Mouse (Mus musculus) gastrocnemius, postnatal 14 days (tissue): ENCODE data around the gene Nox4. TPM values are rescaled to one million over a fixed set of nuclear protein-coding genes. Genes with fewer than 3 reads are reported as not detected.

Source experiments
- DNase-seq: peaks from one replicate; pipeline ENCODE4 v3.0.0; 2021; ENCODE audit warnings: mixed read lengths
- intact Hi-C: fragments of 180-260 bp; cut with DNase I; formaldehyde crosslinking; loops from one replicate; pipeline ENCODE4 v1.15.1; 2025; ENCODE audit warnings: low total_unique reads
- long read RNA-seq, 2 experiments: library from polyadenylated mRNA; stranded (forward); transcript quantifications; one replicate each; pipeline ENCODE4 v2.0.0; 2021
- total RNA-seq, 2 experiments: library from RNA; stranded (reverse); gene quantifications; 2 replicates each; pipeline ENCODE4 v1.2.3; 2021

Nox4 gene
- total RNA-seq, result 1 to 10 TPM; 2.4 to 2.5 TPM
- long read RNA-seq, experiment 1, result 0 reads
- long read RNA-seq, experiment 2, result 0 reads

DNA sequence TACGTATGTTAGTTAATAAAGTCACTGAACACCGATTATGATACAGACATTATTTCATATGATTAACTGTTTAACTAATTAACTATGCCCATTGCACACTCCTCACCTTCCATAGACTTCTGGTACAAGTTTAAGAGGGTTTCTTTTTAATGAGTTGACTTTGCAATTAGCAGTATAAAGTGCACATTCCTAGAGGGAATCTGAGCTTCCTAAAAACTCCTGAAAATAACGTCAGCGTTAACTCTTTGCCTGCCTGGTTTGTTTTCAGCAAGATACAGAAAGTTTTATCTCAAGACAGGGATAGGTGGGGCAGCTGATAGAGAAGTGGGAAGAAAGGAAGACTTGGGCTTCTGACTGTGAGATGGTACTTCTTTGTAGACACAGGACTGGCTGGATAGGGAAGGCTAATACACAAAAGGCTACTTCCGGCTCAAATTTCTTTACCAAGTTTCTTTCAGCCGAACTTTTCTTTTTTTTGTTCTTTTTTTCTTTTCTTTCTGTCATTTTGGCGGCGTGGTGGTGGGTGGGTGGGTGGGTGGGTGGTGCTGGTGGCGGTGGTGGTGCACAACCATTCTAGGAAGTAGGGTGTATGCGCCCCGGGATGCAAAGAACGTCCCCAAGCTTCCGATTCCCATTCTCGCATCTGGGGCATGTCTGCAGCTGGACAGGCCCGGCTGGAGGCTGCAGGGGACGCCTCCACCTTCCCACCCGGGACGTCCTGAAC, at the start of gene Nox4:
TSS of gene Nox4 (plus strand) at position 241 of the 724 bp plus-strand sequence.
- intact Hi-C loops, result no loop called here
- no peak for DNase-seq

DNA sequence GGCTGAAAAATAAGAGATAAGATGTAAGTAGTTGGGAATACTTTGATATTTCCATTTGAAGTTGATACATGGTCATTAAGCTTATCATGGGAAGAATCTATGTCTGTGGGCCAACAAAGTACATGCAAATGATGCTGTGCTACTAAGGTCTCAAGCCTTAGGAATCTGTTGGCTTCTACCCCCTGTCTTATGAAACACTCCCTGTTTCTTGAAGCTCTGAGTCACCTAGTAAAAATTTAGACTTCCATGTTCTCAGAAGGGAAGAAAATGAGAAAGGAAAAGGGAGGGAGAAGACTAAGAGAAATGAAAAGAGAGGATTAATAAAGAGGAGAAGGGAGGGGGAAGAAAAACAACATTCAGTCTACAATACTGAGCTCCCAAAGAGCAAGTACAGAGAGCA, 41.1 kb upstream of the Nox4 start:
- DNase-seq, result no peak
- intact Hi-C loops, result no loop called here

DNA sequence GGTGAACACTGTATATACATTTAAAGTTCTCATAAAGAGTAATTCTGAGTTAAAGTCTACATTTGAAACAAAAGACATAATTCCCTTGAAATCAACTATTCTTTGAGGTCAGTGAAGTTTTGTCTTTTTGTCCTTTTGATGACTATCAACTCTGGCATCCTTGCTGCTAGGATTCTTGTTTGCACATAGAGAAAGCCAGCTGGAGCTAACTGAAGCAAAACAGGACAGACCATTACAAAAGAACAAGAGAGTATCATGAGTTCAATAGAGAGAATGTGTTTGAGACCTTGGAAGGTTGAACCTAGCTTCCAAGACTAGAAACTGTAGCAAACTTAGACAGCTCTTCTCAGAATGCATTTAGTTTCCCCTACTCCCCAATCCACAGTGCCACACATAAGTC, 24.2 kb upstream of the Nox4 start:
- intact Hi-C loops, result no loop called here
- DNase-seq, result no peak

DNA sequence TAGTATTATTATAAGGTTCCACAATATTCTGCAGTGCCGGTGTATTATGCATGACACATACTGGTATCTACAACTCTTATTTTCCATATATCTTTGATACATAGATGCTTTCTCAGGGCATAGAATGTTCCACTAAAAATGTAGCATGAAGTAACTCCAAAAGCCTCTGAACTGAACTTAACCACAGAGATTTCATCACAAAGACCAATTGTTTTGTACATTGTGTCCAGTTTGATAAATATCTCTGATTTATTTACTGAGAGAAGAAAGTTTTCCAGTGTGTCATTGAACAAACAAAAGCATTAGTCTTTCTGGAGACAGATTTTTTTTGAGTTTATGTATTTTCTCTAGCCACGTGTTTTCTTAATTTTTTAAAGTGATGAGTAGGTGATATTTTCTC, 23.1 kb upstream of the Nox4 start:
- intact Hi-C loops, result no loop called here
- DNase-seq, result no peak

DNA sequence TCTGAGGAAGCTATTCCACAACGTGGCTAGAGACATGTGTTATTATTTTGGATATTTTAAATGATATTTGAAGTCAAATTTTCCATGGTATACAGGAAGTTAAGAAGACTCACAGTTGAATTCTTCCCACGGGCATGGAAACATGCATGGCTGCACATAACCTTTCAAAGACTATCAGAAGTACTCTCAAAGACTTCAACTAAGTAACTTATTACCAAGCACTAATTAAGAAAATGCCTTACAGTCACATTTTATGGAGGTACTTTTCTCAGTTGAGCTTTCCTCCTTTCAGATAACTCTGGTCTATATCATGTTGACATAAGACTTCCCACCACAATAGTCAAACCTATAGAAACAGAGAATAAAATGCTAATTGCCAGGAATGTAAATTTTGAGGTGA, 20.3 kb upstream of the Nox4 start:
- intact Hi-C loops, result no loop called here
- DNase-seq, result no peak

DNA sequence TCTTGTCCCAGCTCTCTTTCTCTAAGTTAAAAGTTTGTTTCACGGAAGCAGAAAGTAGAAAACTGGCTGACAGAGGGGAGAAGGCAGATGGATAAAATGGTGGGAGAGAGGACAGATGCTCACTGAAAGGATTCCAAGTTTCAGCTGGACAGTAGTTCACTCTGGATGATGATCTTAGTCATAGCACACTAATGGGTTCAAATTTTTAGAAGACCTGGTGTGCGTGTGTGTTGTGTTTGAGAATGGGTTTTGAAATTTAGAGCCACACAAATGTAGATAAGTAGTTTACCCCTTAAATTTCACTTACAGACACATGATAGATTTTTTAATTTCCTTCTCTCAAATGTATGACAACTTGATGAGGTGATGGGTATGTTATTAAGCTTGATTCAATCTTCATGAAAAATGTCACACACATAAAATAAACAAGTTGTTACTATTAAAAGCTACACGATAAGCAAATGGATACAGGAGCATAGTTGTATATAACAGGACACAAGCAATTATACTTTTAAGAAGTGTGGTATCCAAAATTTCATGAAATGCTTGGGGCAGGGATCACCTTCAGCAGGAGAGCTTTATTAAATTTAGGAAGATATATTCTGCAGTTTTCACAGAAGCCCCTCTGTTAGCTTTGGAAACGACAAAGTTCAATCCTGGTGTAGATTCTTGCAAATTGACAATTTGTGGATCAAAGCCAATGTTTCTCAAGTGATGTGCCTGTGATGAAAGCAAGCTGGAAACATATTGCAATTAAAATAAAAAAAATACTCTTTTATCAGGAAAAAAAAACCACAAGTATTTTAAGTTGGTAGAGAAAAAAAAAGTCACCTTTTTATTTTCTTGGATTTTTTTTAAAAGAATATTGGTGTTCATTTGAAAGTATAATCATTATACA, 18.6 kb upstream of the Nox4 start:
- intact Hi-C loops, result no loop called here
- DNase-seq, result no peak

DNA sequence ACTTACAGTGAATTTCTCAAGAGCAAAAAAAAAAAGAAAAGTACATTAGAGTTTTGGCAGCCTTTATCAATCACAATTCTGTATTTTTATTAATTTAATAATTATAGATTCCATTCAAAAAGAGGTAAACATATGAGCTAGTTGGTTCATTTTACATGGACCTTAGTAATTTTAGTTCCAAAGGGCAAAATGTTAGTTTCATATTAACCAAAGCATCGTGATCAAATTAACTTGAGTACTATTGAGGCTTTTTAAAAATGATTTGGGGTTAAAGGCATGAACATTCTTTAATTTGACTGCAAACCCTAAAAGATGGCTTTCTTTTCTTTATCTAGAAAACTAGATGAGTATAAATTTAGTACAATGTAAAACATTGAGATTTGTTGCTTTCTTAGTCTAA, 16.4 kb upstream of the Nox4 start:
- intact Hi-C loops, result no loop called here
- DNase-seq, result no peak

DNA sequence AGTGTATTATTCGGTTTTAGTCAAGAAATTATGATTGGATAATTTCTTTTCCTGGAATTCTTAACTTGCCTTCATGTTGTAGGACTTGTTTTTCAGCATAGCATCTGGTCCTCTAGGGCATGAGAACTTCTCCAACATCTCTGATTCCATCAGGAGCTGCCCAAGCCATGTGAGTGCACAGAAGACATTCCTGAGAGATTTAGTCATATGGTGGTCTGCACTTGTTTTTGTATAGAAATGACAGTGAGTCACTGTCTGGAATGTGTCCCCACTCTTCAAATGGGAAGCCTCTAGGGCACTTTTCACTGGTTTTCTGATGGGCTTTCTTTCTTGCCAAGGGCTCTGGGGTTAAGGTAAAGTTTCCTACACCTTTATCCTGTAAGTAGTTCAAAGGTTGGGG, 4.8 kb upstream of the Nox4 start:
- intact Hi-C loops, result no loop called here
- no peak for DNase-seq

DNA sequence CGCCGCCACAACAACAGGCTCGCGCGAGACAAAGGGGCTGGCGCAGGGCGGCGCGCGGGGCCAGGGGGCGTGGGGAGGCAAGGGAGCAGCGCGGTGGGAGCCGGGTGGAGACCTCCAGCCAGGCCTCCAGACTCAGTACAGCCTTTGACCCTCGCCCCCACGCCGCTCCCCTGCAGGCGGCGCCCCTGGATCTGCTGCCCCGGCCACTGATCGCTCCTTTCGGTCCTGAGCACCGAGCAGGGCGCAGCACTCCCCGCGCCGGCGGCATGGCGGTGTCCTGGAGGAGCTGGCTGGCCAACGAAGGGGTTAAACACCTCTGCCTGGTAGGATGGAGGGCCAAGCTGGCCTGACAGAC, 661 bp downstream of the Nox4 start:
- DNase-seq, result peak; percentile 79
- intact Hi-C loops, result no loop called here

DNA sequence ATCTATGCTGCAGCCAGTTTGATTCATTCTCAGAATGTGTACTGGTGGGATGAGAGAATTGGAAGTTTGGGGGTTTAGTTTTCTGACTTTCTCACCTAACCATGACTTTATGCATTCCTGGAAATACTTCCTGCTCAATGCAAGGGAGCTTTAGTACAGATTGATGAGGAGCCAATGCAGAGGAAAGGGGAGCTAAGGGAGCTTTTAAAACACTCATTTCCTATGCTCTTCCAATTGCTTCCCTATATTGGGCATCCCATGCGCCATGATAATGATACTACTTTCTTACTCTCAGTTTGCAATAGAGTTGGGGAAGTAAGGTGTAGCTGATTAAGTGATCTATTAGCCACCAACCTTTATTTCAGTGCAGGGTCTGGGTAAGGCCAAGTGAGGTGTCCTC, 1.0 kb downstream of the Nox4 start:
- intact Hi-C loops, result no loop called here
- no peak for DNase-seq

DNA sequence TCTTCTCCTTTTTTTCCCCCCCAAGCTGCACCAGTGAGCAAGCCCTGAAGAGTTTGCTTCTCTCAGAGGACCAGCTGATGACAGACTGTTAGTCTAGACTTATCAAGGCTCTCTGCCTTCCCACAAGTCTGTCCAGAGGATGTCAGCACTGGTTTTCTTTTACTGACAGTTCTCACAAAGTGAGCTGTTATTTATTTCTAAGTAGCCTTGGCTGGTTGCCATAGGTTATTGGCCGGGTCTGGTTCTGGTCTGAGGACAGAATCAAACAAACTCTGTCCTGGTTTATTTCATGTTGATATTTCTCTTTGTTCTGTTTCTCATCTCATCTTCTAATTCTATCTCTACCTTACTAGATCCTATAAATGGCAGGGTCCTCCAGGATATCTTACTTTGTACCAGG, 2.0 kb downstream of the Nox4 start:
- intact Hi-C loops, result no loop called here
- peak; percentile 4 for DNase-seq

DNA sequence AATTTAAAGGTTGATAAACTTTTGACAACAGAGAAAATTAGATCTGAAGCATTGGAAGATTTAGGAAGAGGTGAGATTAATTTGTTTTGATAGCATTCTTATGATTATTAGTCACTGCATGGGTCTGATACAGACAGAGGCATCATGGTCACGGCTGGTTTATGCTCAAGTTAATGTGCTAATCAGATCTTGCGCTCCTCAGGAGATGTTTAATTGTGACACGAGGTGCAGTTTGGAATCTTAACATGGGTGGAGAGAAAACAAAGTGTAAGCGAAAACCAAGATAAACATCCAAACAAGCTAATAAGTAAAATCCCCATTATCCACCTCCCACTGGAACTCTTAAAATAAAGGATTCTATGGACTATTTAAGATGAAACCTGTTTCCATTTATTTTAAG, 6.2 kb downstream of the Nox4 start:
- intact Hi-C loops, result no loop called here
- no peak for DNase-seq

DNA sequence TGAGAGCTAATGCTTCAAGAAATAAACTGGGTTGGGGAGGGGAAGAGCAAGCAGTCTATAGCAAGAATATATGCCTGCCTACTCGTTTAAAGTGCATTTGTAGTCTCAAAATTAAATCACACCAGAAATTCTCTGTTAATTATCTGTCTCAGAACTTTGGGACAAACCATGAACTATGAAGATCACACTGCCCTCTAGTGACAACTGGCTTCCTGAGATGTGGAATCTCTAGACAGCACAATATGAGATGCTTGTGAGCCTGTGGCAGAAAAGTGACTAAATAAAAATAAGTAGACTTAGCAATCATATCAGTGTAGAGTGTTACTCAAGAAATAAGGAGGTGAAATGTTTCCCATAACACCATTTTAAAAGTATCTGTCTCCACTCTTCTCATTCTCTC, 31.3 kb downstream of the Nox4 start:
- peak; percentile 4 for DNase-seq
- intact Hi-C loops, result loop anchor here (10.0 kb wide), 1 partner anchor 162 kb away; no protein-coding TSS in a partner anchor

DNA sequence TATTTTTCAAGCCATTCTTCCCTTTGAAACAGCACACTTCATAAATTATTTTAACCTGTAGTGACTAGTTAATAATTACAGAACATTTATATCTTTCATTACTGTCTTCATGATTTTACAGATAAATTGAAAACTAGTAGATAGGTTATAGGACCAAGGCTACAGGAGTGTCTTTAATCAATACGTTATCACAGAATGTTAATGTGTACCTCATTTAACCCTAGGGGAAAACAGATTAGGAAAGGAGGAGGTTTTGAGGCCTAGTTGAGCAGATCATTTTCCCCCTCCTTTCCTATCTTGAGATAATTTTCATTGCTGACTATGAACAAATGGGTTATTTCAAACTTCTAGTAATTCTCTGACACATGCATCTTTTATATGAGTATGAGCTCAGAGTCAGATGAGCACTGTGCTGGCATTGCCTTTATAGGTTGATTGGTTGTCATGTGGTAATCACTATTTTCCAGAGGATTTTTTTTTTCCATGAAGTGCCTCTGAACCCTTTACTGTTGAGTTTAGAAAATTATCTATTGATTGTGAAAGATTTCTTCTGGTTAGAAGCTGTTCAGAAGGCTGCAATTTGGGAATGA, 57.9 kb downstream of the Nox4 start:
- DNase-seq, result no peak
- intact Hi-C loops, result no loop called here

DNA sequence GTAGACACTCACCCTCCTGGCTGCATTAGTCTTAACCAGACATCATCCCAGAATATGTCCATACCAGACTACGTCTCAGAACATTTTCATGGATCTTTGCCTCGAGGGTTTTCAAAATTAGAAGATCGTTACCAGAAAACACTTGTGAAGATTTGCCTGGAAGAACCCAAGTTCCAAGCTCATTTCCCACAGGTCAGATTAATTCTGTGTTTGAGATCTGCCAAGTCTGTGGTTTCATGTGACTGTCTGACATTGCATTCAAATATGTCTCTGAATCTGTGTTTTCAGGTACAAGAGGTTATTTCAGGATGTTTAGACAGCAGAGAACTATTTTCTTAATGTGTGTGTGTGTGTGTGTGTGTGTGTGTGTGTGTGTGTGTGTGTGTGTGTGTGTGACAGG, 75.7 kb downstream of the Nox4 start:
- intact Hi-C loops, result no loop called here
- DNase-seq, result no peak

DNA sequence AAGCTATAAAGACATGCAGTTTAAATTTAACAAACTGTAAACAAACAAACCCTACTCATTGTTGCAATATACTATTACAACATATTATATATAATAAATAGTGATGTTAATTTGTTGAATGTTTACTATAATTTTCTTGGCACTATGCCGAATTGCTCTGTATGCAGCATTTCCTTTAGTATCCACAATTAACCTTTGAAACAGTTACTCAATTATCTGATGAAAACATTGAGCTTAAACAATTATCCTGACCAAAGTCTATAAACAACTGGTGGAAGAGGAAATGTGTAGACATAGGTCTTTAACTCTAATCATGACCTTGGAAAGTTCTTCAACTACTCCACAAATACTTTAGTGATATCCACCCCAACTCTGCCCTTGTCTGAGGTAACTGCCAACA, 76.2 kb downstream of the Nox4 start:
- intact Hi-C loops, result no loop called here
- no peak for DNase-seq

DNA sequence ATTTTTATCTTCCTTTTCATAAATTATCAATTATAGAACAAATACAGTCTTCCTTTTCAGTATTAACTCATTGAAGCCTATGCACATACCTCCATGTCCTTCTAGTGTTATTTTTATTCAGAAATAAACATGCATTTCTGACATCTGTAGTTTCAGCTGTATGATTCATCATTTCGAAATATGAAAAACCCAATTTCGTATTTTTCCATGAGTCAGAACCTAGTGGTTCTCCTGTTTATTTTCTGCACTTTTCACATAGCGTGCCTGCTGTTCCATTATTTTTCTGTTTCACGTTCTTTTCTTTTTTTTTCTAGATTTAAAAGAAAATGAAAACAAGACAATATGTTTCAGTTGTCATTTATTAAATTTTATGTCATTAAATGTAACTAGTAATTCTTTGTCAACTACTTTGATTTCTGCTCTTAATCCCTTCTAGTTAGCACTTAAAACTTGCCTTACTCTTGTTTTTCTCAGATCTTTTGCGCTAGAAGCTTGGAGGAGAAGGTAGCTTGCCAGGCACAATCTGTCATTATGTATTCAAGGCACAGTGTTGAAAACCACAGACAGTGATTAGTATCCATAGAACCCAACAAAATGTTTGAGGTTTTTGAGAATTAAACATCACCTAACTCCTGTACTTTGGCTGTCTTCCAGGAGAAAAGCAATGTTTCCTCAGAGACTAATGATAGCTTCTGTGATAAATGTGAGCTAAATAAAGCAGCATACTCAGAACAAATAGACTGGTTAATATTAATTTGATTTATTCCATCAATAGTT, 85.1 kb downstream of the Nox4 start:
- no peak for DNase-seq
- intact Hi-C loops, result no loop called here

DNA sequence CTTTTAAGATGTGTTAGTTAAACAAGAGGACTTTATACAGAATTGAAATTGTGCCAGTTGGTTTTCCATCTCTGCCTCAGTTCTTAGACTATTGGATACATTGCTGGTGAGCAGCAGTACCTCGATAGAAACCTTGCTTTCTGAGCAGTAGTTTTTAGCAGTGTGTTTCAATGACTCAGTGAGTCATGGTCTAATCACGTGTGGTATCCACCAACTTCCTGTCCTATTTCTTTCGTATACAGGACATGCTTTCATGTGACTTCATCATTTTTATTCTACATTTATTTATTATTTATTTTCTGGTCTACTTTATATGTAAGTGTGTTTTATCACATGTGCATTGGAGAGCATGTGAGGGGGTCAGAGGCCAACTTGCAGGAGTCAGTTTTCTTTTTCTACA, 99.7 kb downstream of the Nox4 start:
- no peak for DNase-seq
- intact Hi-C loops, result no loop called here

DNA sequence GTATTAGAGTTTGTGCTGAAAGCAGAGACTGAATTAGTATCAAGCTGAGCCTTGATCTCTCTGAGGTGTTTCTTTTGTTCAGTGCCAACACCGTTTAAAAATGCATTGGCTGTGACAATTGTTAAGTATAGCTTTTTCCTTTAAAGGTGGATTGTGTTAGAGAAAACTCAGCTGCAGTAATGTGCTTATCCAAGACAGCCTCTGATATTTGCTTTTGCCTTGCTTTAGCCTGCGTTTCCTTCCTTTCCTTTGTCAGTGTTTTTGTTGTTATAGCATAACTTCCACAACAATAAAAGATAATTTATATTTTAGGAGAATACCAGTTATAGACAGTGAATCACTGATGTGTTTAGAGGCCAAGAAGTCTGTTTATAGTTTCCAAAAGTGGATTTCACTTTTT, 106.9 kb downstream of the Nox4 start:
- DNase-seq, result no peak
- intact Hi-C loops, result no loop called here

DNA sequence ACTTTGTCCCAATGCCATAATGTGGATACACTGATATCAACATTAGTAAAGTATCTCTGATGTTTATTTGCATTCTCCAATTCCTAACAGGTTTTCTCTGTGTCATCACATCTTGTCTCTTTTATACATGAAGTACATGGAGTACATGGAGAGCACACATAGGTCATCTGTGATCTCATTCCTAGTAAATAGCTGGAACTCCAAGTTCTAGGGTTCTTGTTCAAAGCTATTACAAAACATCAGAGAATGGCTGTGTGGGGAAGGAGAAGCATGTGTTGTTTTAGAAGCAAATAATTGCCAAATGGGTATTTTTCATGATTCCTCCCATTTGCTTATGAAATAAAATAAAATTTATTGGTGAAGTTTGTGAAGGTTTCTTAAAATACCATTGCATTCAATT, 121.9 kb downstream of the Nox4 start:
- DNase-seq, result no peak
- intact Hi-C loops, result no loop called here
